Mouse (Mus musculus) ES-Bruce4 (cell line): ENCODE results near the gene Ranbp2.

Experiments
- CTCF ChIP-seq: IDR thresholded peaks from one replicate; pipeline ENCODE4 v1.8.1; 2011; ENCODE audit warnings: low read depth, low read length
- EP300 ChIP-seq: IDR thresholded peaks from 2 replicates; pipeline ENCODE4 v1.6.1; 2011; ENCODE audit warnings: low read depth, low read length; ENCODE audit not compliant: insufficient read depth
- POLR2A ChIP-seq: IDR thresholded peaks from one replicate; pipeline ENCODE4 v1.8.1; 2011; ENCODE audit warnings: low read length; ENCODE audit not compliant: insufficient read depth

DNA sequence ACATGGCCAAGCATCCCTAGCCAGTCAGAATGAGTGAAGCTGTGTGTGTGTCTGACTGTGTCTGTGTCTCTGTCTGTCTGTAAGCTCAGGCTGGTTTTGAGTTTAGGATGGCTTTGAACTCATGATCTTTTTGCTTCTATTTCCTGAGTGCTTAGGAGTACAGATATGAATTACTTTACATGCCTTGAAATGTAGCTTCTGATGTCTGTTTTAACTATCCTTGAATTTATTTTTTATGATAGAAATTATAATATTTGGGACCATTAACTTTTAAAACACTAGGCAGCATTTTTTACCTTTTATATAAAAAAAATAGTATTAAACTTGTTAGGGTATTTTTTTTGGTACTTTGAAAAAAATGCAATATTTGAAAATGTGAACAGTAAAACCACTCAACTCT lies 4.9 kb downstream of the Ranbp2 start:
- TF ChIP-seq CTCF (no peak), POLR2A (no peak), EP300 (no peak)
